Mouse (Mus musculus): ENCODE measurements at regions not wholly inside any gene's neighbourhood (a gene's known extent, or its start where the extent isn't known, plus 50 kb on each side); places are given as distances from the start of the nearest gene placed in this dataset.

GRCm38 (mm10) chr13:83278695-83279094 is 225.1 kb upstream of the Mef2c start:
- DNase-seq (ENCODE audit: extremely low spot score in 1 of 2, low spot score in 2 of 2), result no peak

DNA sequence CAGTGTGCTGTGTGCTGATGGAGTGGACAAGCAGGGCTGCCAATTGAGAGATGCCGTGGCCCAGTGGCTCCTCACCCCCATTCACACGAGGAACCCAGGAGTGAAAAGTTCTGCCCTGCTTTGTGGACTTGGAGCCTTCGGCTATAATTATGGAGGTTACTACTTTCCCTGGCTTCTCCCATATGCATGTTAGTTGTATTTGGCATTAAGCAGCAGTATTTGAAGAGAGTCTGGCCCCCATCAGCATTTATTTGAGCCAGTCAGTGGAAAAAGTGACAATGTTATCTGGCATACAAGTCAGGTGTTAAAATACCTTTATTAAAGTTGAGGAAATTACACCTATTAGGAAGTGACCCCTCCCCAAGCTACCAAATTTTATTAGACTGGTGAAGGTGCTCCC is 196.1 kb upstream of the Mef2c start:
- H3K27ac ChIP-seq, result no peak overlapping the region
- intact Hi-C loops (cut with DNase I), result no loop called here
- no peak for TF ChIP-seq CTCF (IDR thresholded peaks at IDR 0.05)
- no peak for DNase-seq (ENCODE audit: extremely low spot score in 1 of 2, low spot score in 2 of 2)
- no peak overlapping the region for H3K4me3 ChIP-seq

More at GRCm38 (mm10) chr13:83278695-83279094, 225.1 kb upstream of the Mef2c start:
- Histone ChIP-seq H3K4me3 (no peak overlapping the region), H3K27ac (no peak overlapping the region)
- intact Hi-C loops (cut with DNase I), result no loop called here
- no peak for TF ChIP-seq CTCF (IDR thresholded peaks at IDR 0.05)

- Histone ChIP-seq H3K4me3 (no peak overlapping the region), H3K27ac (no peak overlapping the region)
- no peak for TF ChIP-seq CTCF (IDR thresholded peaks at IDR 0.05)
- intact Hi-C loops (cut with DNase I), result no loop called here
- no peak for DNase-seq (ENCODE audit: extremely low spot score in 1 of 2, low spot score in 2 of 2)
Measured at GRCm38 (mm10) chr13:83328488-83328887, 175.3 kb upstream of the Mef2c start.

- Histone ChIP-seq H3K4me3 (no peak overlapping the region), H3K27ac (no peak overlapping the region; the same call in 1 of the 2 replicates)
- DNase-seq (ENCODE audit: extremely low spot score in 1 of 2, low spot score in 2 of 2), result no peak
- intact Hi-C loops (cut with DNase I), result no loop called here
- no peak for TF ChIP-seq CTCF (IDR thresholded peaks at IDR 0.05)
Measured at GRCm38 (mm10) chr13:83333728-83334127, 170.1 kb upstream of the Mef2c start.

DNA sequence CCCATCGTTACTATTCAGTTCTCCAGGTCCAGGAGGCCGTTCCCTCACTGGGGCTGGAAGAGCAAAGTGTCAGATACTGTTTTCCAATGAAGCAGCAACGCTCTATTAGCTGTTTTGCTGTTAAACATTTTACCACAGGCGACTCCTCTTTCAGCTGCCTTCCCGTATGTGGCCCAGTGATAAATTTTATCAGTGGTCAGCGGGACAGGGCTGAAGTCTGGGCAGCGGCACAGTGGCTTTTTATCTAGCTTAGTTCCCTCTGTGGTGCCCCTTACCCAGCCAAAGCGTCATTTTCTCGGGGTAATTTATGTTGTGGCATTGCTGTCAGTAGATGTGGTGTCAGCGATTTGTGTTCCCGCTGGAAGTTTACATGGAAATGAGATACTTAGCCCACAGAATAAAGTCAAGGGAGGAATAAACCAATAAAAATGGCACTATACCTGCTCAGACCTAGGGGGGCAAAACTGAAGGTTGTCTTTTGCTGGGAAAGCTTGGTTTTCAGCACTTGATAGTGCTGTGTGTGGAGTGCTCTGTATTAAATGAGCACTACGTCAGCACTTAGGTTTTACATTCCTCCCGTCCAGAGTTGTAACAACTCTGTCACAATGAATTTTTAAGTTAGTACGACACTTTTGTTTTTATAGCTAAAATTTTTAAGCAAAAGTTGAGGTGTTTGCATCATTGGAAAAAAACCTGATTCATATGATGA is 159.1 kb upstream of the Mef2c start:
- TF ChIP-seq CTCF (IDR thresholded peaks at IDR 0.05), result no peak
- Histone ChIP-seq H3K27ac (no peak overlapping the region), H3K4me3 (no peak overlapping the region)
- intact Hi-C loops (cut with DNase I), result no loop called here
- DNase-seq (ENCODE audit: extremely low spot score in 1 of 2, low spot score in 2 of 2), result no peak

- H3K27ac ChIP-seq, result no peak overlapping the region; the same call in 1 of the 2 replicates
- intact Hi-C loops (cut with DNase I), result loop anchor here (10.0 kb wide), 1 partner anchor 451 kb away; no protein-coding TSS in a partner anchor
- DNase-seq (ENCODE audit: extremely low spot score in 1 of 2, low spot score in 2 of 2), result peak in 1 of 2 experiments; percentile 36
- TF ChIP-seq CTCF (IDR thresholded peaks at IDR 0.05), result no peak
- H3K4me3 ChIP-seq, result no peak overlapping the region
Measured at GRCm38 (mm10) chr13:83355341-83355740, 148.5 kb upstream of the Mef2c start.

GRCm38 (mm10) chr13:83360529-83360928 is 143.3 kb upstream of the Mef2c start:
- DNase-seq (ENCODE audit: extremely low spot score in 1 of 2, low spot score in 2 of 2), result no peak
- intact Hi-C loops (cut with DNase I), result no loop called here
- H3K4me3 ChIP-seq, result no peak overlapping the region
- no peak for TF ChIP-seq CTCF (IDR thresholded peaks at IDR 0.05)
- H3K27ac ChIP-seq, result no peak overlapping the region; the same call in 1 of the 2 replicates

- intact Hi-C loops (cut with DNase I), result loop anchor here (10.0 kb wide), 1 partner anchor 279 kb away; no protein-coding TSS in a partner anchor
- TF ChIP-seq CTCF (IDR thresholded peaks at IDR 0.05), result no peak
- no peak for DNase-seq (ENCODE audit: extremely low spot score in 1 of 2, low spot score in 2 of 2)
- H3K27ac ChIP-seq, result peak overlapping the region; percentile 71
- no peak overlapping the region for H3K4me3 ChIP-seq
Measured at GRCm38 (mm10) chr13:83376097-83376797, 127.6 kb upstream of the Mef2c start.

DNA sequence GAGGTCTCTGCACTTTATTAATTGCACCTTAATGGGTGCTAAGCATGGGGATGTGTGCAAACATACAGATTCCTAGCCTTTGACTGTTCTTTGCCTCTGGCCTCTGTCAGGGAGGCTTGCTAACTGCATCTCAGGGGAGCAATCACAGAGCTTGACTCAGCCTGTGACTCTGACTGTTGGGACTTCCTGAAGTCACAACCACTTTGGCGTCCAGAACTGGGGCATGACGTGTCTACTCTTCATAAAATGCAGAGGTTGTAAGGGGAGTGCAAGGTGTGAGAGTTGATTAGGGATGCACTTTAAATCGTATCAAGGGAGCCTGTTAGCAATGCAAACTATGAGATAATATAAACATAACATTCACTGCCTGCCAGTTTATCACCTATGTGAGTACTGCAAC is 125.2 kb upstream of the Mef2c start:
- intact Hi-C loops (cut with DNase I), result loop anchor here (10.0 kb wide), 1 partner anchor 276 kb away; no protein-coding TSS in a partner anchor
- H3K27ac ChIP-seq, result no peak overlapping the region
- no peak for TF ChIP-seq CTCF (IDR thresholded peaks at IDR 0.05)
- no peak for DNase-seq (ENCODE audit: extremely low spot score in 1 of 2, low spot score in 2 of 2)
- no peak overlapping the region for H3K4me3 ChIP-seq

DNA sequence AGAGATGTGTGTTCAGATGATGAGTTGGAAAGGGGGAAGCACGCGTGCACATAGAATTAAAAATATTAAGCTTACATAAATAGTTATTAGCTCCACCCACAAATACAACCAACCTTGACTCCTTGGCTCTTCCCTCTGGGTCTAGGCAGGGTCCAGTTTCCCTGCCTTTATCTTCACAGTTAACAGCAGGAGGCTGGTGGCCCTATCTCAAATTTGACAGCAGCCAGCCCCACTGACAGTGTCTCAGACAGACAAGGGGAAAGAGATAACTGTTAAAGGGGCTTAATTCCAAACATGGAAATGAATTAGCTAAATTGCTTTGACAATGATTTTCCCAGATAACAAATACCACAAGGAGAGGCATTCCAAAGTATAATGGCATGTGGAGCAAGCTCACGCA is 121.2 kb upstream of the Mef2c start:
- H3K27ac ChIP-seq, result no peak overlapping the region
- intact Hi-C loops (cut with DNase I), result no loop called here
- H3K4me3 ChIP-seq, result no peak overlapping the region
- no peak for TF ChIP-seq CTCF (IDR thresholded peaks at IDR 0.05)
- no peak for DNase-seq (ENCODE audit: extremely low spot score in 1 of 2, low spot score in 2 of 2)

- Histone ChIP-seq H3K4me3 (no peak overlapping the region), H3K27ac (no peak overlapping the region)
- no peak for DNase-seq (ENCODE audit: extremely low spot score in 1 of 2, low spot score in 2 of 2)
- intact Hi-C loops (cut with DNase I), result no loop called here
- TF ChIP-seq CTCF (IDR thresholded peaks at IDR 0.05), result no peak
Measured at GRCm38 (mm10) chr13:83394773-83395172, 109.1 kb upstream of the Mef2c start.

DNA sequence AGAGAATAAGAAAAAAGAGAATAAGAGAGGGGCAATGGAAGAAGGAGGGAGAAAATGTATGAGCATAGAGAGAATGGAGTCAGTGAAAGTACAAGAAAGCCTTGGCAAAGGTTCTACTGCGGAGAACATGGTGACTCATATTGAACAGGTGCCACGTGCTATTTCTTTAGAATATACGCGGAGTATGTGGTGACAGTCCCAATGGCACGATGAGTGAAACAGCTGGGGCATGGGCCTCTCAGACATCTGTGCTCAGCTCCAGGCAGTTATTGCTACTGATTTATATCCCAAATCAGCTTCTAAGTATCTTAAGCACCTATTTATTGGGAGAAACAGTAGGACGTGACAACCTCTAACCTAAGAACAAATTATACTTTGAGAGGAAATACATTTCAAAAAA is 104.5 kb upstream of the Mef2c start:
- TF ChIP-seq CTCF (IDR thresholded peaks at IDR 0.05), result no peak
- intact Hi-C loops (cut with DNase I), result no loop called here
- Histone ChIP-seq H3K27ac (no peak overlapping the region), H3K4me3 (no peak overlapping the region)
- DNase-seq (ENCODE audit: extremely low spot score in 1 of 2, low spot score in 2 of 2), result no peak
